Mouse (Mus musculus) heart, embryonic 13.5 days (tissue): Measurements from ENCODE around the gene Cacnb2. TPM values are rescaled to one million over a fixed set of nuclear protein-coding genes. Genes with fewer than 3 reads are reported as not detected.
A peak's percentile ranks its signal among the peaks of the same experiment; 100 is the strongest.

ENCODE experiments used
- ATAC-seq: fragments of 200-750 bp; cut with Nextera tagmentation; 2 replicates; pipeline ENCODE4 v1.8.0; 2017; ENCODE audit warnings: moderate TSS enrichment; ENCODE audit not compliant: insufficient number of reproducible peaks, low FRiP score, low TSS enrichment; ENCODE audit errors: extremely low read depth
- H3K27ac ChIP-seq: fragments of 300-500 bp; sonication (generic); replicated peaks from 2 replicates; pipeline ENCODE4 v1.5.1; 2015; ENCODE audit warnings: moderate library complexity, mild to moderate bottlenecking, inconsistent platforms
- H3K27me3 ChIP-seq: fragments of 300-500 bp; sonication (generic); replicated peaks from 2 replicates; pipeline ENCODE4 v1.6.1; 2015; ENCODE audit warnings: mild to moderate bottlenecking, inconsistent platforms
- H3K36me3 ChIP-seq: fragments of 300-500 bp; sonication (generic); 2 replicates; pipeline ENCODE4 v1.6.1; 2015; ENCODE audit warnings: mild to moderate bottlenecking, inconsistent platforms
- H3K4me1 ChIP-seq: fragments of 300-500 bp; sonication (generic); 2 replicates; pipeline ENCODE4 v1.6.1; 2015; ENCODE audit warnings: inconsistent platforms
- H3K4me2 ChIP-seq: fragments of 300-500 bp; sonication (generic); 2 replicates; pipeline ENCODE4 v1.6.1; 2015; ENCODE audit warnings: inconsistent platforms, mild to moderate bottlenecking, moderate library complexity
- H3K4me3 ChIP-seq: fragments of 300-500 bp; sonication (generic); 2 replicates; pipeline ENCODE4 v1.5.1; 2015; ENCODE audit warnings: moderate library complexity, mild to moderate bottlenecking, inconsistent platforms
- H3K9ac ChIP-seq: fragments of 300-500 bp; sonication (generic); 2 replicates; pipeline ENCODE4 v1.6.1; 2015; ENCODE audit warnings: inconsistent platforms, mild to moderate bottlenecking, moderate library complexity
- H3K9me3 ChIP-seq: fragments of 300-500 bp; sonication (generic); 2 replicates; pipeline ENCODE4 v1.6.1; 2016; ENCODE audit warnings: inconsistent platforms
- WGBS: fragments of 180-500 bp; shearing (Covaris S2); methylation state at CpG from one replicate; pipeline ENCODE4 v1.1.7; 2015; ENCODE audit warnings: mixed read lengths; 5-methylcytosine and 5-hydroxymethylcytosine counted together
- polyA plus RNA-seq: library from polyadenylated mRNA; unstranded; fragments of >200 nt; fragmentation: Nextera tagmentation; extraction: Ambion mirVana; gene quantifications from 2 replicates; pipeline ENCODE4 v1.2.1, GENCODE M21; 2015

Gene Cacnb2
- polyA plus RNA-seq, 1 experiment from 2014 or later, result 9.0 TPM

GRCm38 (mm10) chr2:14831308-14831707 is 228.4 kb downstream of the Cacnb2 start:
- Histone ChIP-seq H3K4me1 (peaks cover 60% of the 10 kb centered on the region), H3K27me3 (no peaks in the 10 kb centered on the region), H3K9ac (no peak overlapping the region), H3K36me3 (no peaks in the 10 kb centered on the region), H3K27ac (0 out of 2 replicates have a peak overlapping the region, but pooled peaks have one; percentile 20), H3K4me2 (no peak overlapping the region), H3K9me3 (no peaks in the 10 kb centered on the region), H3K4me3 (no peak overlapping the region)
- ATAC-seq, result no peak
- 66% methylated on average over 2 of the region's 2 CpGs for WGBS

DNA sequence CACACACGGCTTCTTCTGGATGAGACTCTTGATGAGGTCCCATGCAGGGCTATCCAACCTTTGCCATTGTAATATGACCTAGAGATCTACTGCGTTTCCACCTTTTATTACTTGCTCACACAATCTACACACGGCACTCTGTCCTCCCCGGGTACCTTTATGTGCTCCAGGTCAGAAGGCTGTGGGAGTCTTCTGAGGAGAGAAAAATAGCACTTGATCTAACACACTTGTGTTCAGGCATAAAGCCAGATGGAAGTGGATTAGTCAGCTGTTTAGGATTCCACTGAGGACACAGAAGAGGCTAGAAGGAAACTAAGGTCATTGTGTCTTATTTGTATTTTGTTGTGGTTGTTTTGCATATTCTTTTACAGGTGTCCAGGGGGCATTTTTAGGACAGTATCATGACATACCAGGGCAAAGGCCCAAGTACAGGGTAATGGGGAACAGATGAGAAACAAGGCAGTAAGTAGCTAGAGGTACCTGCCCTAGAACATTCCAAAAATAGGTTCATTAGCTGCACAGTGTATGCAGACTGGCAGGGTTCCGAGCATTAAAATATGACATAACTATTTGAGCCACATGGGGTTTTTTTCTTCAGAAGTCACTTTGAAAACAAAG is 231.9 kb downstream of the Cacnb2 start:
- Histone ChIP-seq H3K27ac (peak overlapping the region; percentile 70), H3K27me3 (no peaks in the 10 kb centered on the region), H3K4me3 (no peak overlapping the region), H3K9ac (no peak overlapping the region), H3K4me1 (peaks cover 51% of the 10 kb centered on the region), H3K36me3 (no peaks in the 10 kb centered on the region), H3K9me3 (no peaks in the 10 kb centered on the region), H3K4me2 (peak overlapping the region; percentile 10)
- WGBS, result 48% methylated on average over 5 of the region's 5 CpGs
- no peak for ATAC-seq

- Histone ChIP-seq H3K9me3 (no peaks in the 10 kb centered on the region), H3K4me1 (peaks cover 20% of the 10 kb centered on the region), H3K27ac (no peak overlapping the region), H3K36me3 (no peaks in the 10 kb centered on the region), H3K4me3 (no peak overlapping the region), H3K9ac (no peak overlapping the region), H3K4me2 (no peak overlapping the region), H3K27me3 (no peaks in the 10 kb centered on the region)
- ATAC-seq, result no peak
- WGBS, result 55% methylated on average over 1 of the region's 1 CpGs
Observed at GRCm38 (mm10) chr2:14841272-14841671, 238.4 kb downstream of the Cacnb2 start.

- 54% methylated on average over 1 of the region's 1 CpGs for WGBS
- no peak overlapping the region for H3K4me2 ChIP-seq
Observed at GRCm38 (mm10) chr2:14846727-14847126, 243.8 kb downstream of the Cacnb2 start.

GRCm38 (mm10) chr2:14847188-14847587 is 244.3 kb downstream of the Cacnb2 start:
- no peaks in the 10 kb centered on the region for H3K27me3 ChIP-seq
- no peak overlapping the region for H3K9ac ChIP-seq
- no peak for ATAC-seq
- H3K4me2 ChIP-seq, result no peak overlapping the region
- WGBS, result 77% methylated on average over 1 of the region's 1 CpGs
- no peaks in the 10 kb centered on the region for H3K36me3 ChIP-seq
- H3K27ac ChIP-seq, result no peak overlapping the region
- no peaks in the 10 kb centered on the region for H3K4me1 ChIP-seq
- H3K9me3 ChIP-seq, result no peaks in the 10 kb centered on the region
- H3K4me3 ChIP-seq, result no peak overlapping the region

More at GRCm38 (mm10) chr2:14846727-14847126, 243.8 kb downstream of the Cacnb2 start:
- Histone ChIP-seq H3K9me3 (no peaks in the 10 kb centered on the region), H3K4me3 (no peak overlapping the region), H3K27ac (no peak overlapping the region), H3K4me1 (no peaks in the 10 kb centered on the region), H3K27me3 (no peaks in the 10 kb centered on the region), H3K36me3 (no peaks in the 10 kb centered on the region), H3K9ac (no peak overlapping the region)
- no peak for ATAC-seq

DNA sequence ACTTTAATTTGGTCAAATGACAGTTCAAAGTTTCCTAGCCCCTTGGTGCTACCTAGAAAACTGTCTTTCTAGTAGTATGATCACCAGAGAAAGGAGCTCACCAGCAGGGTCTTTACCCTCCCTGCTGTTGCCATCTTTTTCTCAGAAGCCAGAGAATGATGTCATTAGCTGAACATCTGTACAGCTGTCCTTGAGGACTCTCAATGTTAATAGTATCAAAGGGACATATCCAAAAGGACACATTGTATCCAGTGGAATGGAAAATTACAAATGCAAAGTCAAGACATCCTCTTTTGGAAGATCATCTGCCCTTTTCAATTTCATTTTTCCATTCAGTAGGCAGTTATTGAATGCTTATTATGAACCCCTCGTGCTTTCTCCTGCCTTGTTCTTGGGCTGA is 247.9 kb downstream of the Cacnb2 start:
- Histone ChIP-seq H3K27me3 (no peaks in the 10 kb centered on the region), H3K9me3 (no peaks in the 10 kb centered on the region), H3K36me3 (no peaks in the 10 kb centered on the region), H3K4me3 (no peak overlapping the region), H3K9ac (no peak overlapping the region), H3K27ac (no peak overlapping the region), H3K4me2 (no peak overlapping the region), H3K4me1 (no peaks in the 10 kb centered on the region)
- no peak for ATAC-seq
- WGBS, result 81% methylated on average over 1 of the region's 1 CpGs

DNA sequence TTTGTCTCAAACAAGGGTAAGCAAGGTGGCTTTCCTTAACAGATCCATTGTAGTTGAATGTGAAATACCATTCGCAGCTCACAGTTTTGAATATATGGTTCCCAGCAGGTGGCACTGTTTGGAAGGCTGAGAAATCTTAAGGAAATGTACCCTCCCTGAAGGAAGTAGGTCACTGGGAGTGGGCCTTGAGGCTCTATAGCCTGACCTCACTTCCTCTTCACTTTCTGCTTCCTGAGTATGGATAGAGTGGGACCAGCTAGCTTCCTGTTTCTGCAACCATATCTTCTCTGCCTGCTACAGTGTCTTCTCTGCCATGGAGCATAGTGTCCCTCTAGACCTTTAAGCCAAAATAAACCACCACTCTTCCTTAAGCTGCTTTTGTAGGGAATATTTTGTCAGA is 248.5 kb downstream of the Cacnb2 start:
- H3K4me2 ChIP-seq, result no peak overlapping the region
- H3K4me3 ChIP-seq, result no peak overlapping the region
- H3K27ac ChIP-seq, result no peak overlapping the region
- no peaks in the 10 kb centered on the region for H3K4me1 ChIP-seq
- H3K9me3 ChIP-seq, result no peaks in the 10 kb centered on the region
- H3K9ac ChIP-seq, result no peak overlapping the region
- no peaks in the 10 kb centered on the region for H3K36me3 ChIP-seq
- no peaks in the 10 kb centered on the region for H3K27me3 ChIP-seq
- ATAC-seq, result no peak
- WGBS, result 73% methylated on average over 1 of the region's 1 CpGs

GRCm38 (mm10) chr2:14854054-14854453 is 251.2 kb downstream of the Cacnb2 start:
- Histone ChIP-seq H3K27me3 (no peaks in the 10 kb centered on the region), H3K9me3 (no peaks in the 10 kb centered on the region), H3K27ac (no peak overlapping the region), H3K4me2 (no peak overlapping the region), H3K4me1 (no peaks in the 10 kb centered on the region), H3K36me3 (no peaks in the 10 kb centered on the region), H3K4me3 (no peak overlapping the region), H3K9ac (no peak overlapping the region)
- no peak for ATAC-seq
- WGBS, result 77% methylated on average over 2 of the region's 2 CpGs

DNA sequence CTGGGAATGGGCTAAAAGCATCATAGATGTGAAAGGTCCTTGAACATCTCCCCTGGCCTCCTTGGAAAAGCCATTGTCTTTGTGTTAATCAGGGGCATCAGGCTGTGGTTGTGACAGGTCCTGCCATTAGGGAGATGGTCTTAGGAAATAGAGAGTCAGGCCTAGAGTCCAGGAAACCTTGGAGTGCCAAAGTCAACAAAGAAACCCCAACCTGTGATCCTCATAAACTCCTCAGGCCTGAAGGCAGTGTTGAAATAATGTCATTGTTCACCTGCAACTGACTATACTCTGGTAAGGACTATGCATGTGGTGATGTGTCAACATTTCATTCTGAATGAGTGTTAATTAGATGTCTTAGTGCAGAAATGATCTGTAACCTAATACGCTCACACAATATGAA is 255.4 kb downstream of the Cacnb2 start:
- Histone ChIP-seq H3K9me3 (no peaks in the 10 kb centered on the region), H3K4me1 (peaks cover 5% of the 10 kb centered on the region), H3K36me3 (no peaks in the 10 kb centered on the region), H3K4me2 (no peak overlapping the region), H3K27ac (no peak overlapping the region), H3K9ac (no peak overlapping the region), H3K27me3 (no peaks in the 10 kb centered on the region), H3K4me3 (no peak overlapping the region)
- ATAC-seq, result no peak
- WGBS, result 85% methylated on average over 1 of the region's 1 CpGs

DNA sequence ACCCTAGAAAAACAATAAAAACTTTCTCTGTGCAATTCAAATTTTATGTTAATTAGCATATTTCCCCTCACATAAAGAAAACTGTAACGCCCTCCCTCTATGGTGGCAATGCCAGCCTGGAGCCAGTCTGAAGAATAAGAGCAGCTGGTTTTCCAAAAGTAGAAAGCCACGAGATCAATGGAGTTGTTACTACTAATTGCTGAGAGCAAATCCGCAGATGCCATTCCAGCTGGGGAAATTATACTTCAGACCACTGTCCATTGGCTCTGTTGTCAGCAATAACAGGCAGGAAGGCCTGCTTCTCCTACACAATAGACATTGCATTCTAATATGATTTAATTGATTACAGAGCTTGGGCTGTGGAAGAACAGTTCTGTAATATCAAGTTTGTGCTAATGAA is 257.5 kb downstream of the Cacnb2 start:
- Histone ChIP-seq H3K27ac (no peak overlapping the region), H3K9ac (no peak overlapping the region), H3K27me3 (no peaks in the 10 kb centered on the region), H3K9me3 (no peaks in the 10 kb centered on the region), H3K36me3 (no peaks in the 10 kb centered on the region), H3K4me2 (no peak overlapping the region), H3K4me3 (no peak overlapping the region), H3K4me1 (peaks cover 16% of the 10 kb centered on the region)
- ATAC-seq, result no peak
- WGBS, result 74% methylated on average over 3 of the region's 3 CpGs

DNA sequence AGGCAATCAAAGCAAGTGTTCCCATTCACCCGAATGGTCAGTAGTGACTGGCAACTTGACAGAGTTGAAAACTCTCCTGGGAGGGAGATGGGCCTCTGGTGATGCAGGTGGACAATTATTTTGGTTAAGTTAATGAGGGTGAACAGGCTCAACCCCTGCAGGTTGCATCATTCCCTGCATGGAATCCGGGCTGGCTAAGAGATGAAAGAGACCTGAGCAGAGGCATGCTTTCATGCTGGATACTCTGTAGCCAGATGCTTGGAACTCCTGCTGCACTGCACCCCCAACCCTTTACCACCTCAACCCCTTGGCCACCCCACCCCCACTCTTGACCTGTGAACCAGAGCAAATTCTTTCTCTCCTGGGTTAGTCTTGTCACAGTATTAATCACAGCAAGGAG is 258.7 kb downstream of the Cacnb2 start:
- no peaks in the 10 kb centered on the region for H3K36me3 ChIP-seq
- H3K4me2 ChIP-seq, result no peak overlapping the region
- H3K4me3 ChIP-seq, result no peak overlapping the region
- ATAC-seq, result no peak
- H3K27me3 ChIP-seq, result no peaks in the 10 kb centered on the region
- 50% methylated on average over 2 of the region's 2 CpGs for WGBS
- no peak overlapping the region for H3K9ac ChIP-seq
- H3K9me3 ChIP-seq, result no peaks in the 10 kb centered on the region
- H3K27ac ChIP-seq, result no peak overlapping the region
- H3K4me1 ChIP-seq, result peaks cover 19% of the 10 kb centered on the region

DNA sequence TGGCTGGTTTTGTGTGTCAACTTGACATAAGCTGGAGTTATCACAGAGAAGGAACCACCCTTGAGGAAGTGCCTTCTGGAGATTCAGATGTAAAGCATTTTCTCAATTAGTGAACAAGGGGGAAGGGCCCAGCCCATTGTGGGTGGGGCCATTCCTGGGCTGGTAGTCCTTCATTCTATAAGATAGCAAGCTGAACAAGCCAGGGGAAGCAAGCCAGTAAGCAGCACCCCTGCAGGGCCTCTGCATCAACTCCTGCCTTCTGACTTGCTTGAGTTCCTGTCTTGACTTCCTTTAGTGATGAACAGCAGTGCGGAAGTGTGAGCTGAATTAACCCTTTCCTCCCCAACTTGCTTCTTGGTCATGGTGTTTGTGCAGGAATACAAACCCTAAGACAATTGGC is 260.1 kb downstream of the Cacnb2 start:
- no peaks in the 10 kb centered on the region for H3K27me3 ChIP-seq
- peaks cover 19% of the 10 kb centered on the region for H3K4me1 ChIP-seq
- no peak overlapping the region for H3K27ac ChIP-seq
- H3K4me2 ChIP-seq, result no peak overlapping the region
- no peak overlapping the region for H3K4me3 ChIP-seq
- no peaks in the 10 kb centered on the region for H3K9me3 ChIP-seq
- no peak for ATAC-seq
- H3K9ac ChIP-seq, result no peak overlapping the region
- no peaks in the 10 kb centered on the region for H3K36me3 ChIP-seq
- 50% methylated on average over 1 of the region's 1 CpGs for WGBS
